Mouse (Mus musculus) heart, embryonic 14.5 days (tissue): ENCODE measurements around the gene Gm17622. TPM values are rescaled to one million over a fixed set of nuclear protein-coding genes. Genes with fewer than 3 reads are reported as not detected.
A peak's percentile ranks its signal among the peaks of the same experiment; 100 is the strongest.

Experiments used
- ATAC-seq: fragments of 200-750 bp; cut with Nextera tagmentation; 2 replicates; pipeline ENCODE4 v1.8.0; 2017; ENCODE audit warnings: low read depth, moderate TSS enrichment; ENCODE audit not compliant: insufficient number of reproducible peaks, insufficient read depth, low FRiP score
- H3K27ac ChIP-seq, 2 experiments: fragments of 200-500 bp in 1 of 2; fragments of 300-500 bp in 1 of 2; sonication (generic) in 1 of 2; replicated peaks in 1 of 2; 2 replicates each; pipeline ENCODE4 v1.5.1; 2012 to 2014; ENCODE audit warnings: low read depth in 2 of 2, low read length in 2 of 2, control low read depth in 1 of 2, mild to moderate bottlenecking in 1 of 2, mixed read lengths in 1 of 2; ENCODE audit not compliant: control insufficient read depth in 1 of 2, insufficient read depth in 1 of 2
- H3K27me3 ChIP-seq: fragments of 300-500 bp; sonication (generic); 2 replicates; pipeline ENCODE4 v1.6.1; 2014; ENCODE audit warnings: mild to moderate bottlenecking, low read length, control low read depth; ENCODE audit not compliant: control insufficient read depth, insufficient read depth
- H3K36me3 ChIP-seq: fragments of 300-500 bp; sonication (generic); 2 replicates; pipeline ENCODE4 v1.6.1; 2014; ENCODE audit warnings: mild to moderate bottlenecking, control low read depth, low read length, mixed read lengths; ENCODE audit not compliant: control insufficient read depth, insufficient read depth
- H3K4me1 ChIP-seq, 2 experiments: fragments of 200-500 bp in 1 of 2; fragments of 300-500 bp in 1 of 2; sonication (generic) in 1 of 2; 2 replicates each; pipeline ENCODE4 v1.6.1; 2012 to 2014; ENCODE audit warnings: low read length in 2 of 2, control low read depth in 1 of 2, mixed read lengths in 1 of 2; ENCODE audit not compliant: control insufficient read depth in 2 of 2, insufficient read depth in 2 of 2
- H3K4me2 ChIP-seq: fragments of 300-500 bp; sonication (generic); 2 replicates; pipeline ENCODE4 v1.6.1; 2014; ENCODE audit warnings: mild to moderate bottlenecking, low read length
- H3K4me3 ChIP-seq, 2 experiments: fragments of 200-500 bp in 1 of 2; fragments of 300-500 bp in 1 of 2; sonication (generic) in 1 of 2; 2 replicates each; pipeline ENCODE4 v1.5.1; 2012 to 2014; ENCODE audit warnings: low read length in 2 of 2, mild to moderate bottlenecking in 2 of 2, control low read depth in 1 of 2, low read depth in 1 of 2, moderate library complexity in 1 of 2; ENCODE audit not compliant: control insufficient read depth in 1 of 2, insufficient read depth in 1 of 2
- H3K9ac ChIP-seq: fragments of 300-500 bp; sonication (generic); 2 replicates; pipeline ENCODE4 v1.6.1; 2014; ENCODE audit warnings: mild to moderate bottlenecking, low read length
- H3K9me3 ChIP-seq: fragments of 300-500 bp; sonication (generic); 2 replicates; pipeline ENCODE4 v1.6.1; 2016; ENCODE audit warnings: low read length, control low read depth; ENCODE audit not compliant: control insufficient read depth
- WGBS: fragments of 180-500 bp; shearing (Covaris S2); extraction: QIAGEN DNeasy Blood & Tissue Kit; methylation state at CpG from one replicate; pipeline ENCODE4 v1.1.7; 2014; 5-methylcytosine and 5-hydroxymethylcytosine counted together
- polyA plus RNA-seq: library from polyadenylated mRNA; unstranded; fragments of >200 nt; fragmentation: Nextera tagmentation; extraction: Ambion mirVana; gene quantifications from 2 replicates; pipeline ENCODE4 v1.2.1, GENCODE M21; 2014

Gm17622 gene
- polyA plus RNA-seq, result not detected in 2 replicates

GRCm38 (mm10) chr13:96490433-96490832 is at the start of gene Gm17622:
TSS of gene Gm17622 (plus strand) at chr13:96490733.
- Histone ChIP-seq H3K4me1 (no peaks in the 10 kb centered on the region), H3K9ac (no peak within 1 kb of the TSS), H3K4me3 (no peak within 1 kb of the TSS), H3K27ac (no peak within 1 kb of the TSS), H3K36me3 (peaks cover 32% of the 10 kb centered on the region), H3K4me2 (no peak within 1 kb of the TSS), H3K27me3 (no peaks in the 10 kb centered on the region), H3K9me3 (peaks cover 3% of the 10 kb centered on the region; the same call in 1 of the 2 replicates)
- no peak for ATAC-seq
- 90% methylated on average over 3 of the region's 3 CpGs for WGBS

- Histone ChIP-seq H3K9ac (no peak overlapping the region), H3K4me1 (peaks cover 0 to 3% of the 10 kb centered on the region in 2 experiments; a peak in 1 of 4 replicates), H3K27me3 (no peaks in the 10 kb centered on the region), H3K9me3 (no peaks in the 10 kb centered on the region), H3K36me3 (no peaks in the 10 kb centered on the region), H3K4me3 (no peak overlapping the region), H3K4me2 (no peak overlapping the region), H3K27ac (no peak overlapping the region; a peak in 1 of 4 replicates)
- ATAC-seq, result no peak
- 74% methylated on average over 11 of the region's 11 CpGs for WGBS
Observed at GRCm38 (mm10) chr13:96450205-96450856, 40.2 kb upstream of the Gm17622 start.

DNA sequence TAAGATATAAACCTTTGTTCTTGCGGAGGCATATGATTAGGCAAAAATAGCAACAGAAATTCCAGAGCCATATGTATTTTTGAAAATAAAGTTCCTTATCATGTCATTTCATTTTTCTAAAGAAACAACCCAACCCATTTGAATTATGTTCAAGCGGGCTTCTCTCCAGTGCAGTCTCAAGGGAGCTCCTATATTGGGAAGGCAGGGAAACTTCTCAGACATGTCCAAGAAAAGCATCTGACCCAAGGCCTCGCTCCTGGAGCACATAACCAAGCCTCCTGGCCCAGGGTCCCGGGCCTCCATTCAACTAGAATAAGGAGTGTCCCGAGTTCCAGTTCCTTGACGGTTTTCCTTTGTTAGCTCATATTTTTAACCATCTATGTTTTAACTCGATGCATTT is 39.7 kb upstream of the Gm17622 start:
- Histone ChIP-seq H3K4me2 (no peak overlapping the region), H3K27me3 (no peaks in the 10 kb centered on the region), H3K4me3 (no peak overlapping the region), H3K4me1 (peaks cover 0 to 3% of the 10 kb centered on the region in 2 experiments; a peak in 1 of 4 replicates), H3K36me3 (no peaks in the 10 kb centered on the region), H3K9me3 (no peaks in the 10 kb centered on the region), H3K9ac (no peak overlapping the region), H3K27ac (no peak overlapping the region)
- WGBS, result 75% methylated on average over 7 of the region's 7 CpGs
- ATAC-seq, result no peak

DNA sequence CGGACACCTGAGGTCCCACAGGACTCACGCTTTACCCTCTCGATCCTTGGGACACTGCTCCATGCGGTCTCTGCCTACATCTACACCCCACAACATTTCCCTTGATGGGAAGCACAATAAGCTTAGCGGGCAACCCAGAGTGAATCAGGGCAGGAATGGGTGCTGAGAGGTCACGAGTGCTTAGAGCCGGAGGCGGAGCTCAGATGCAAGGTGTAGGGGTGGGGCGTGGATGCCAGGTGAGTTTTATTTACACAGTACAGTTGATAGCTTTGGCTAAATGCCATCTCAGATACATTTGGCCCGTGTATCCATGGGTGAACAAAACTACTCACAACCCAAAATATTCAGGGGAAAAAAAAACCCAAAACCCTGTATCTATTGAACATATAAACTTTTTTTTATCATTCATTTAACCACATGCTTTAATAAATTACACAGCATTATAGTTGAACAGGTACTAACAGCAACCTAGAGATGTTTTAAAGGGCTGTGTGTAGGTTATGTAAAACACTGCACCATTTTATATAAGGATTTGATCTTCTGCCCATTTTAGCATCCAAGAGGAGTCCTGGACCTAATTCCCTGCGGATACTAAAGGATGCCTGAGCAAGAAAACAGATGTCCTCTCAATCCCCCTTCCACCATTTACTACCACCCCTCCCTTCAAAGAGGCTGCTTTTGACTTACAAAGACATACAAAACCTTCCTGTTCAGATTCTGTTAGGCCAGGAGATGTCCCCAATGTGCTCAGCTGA is 39.0 kb upstream of the Gm17622 start:
- no peak for ATAC-seq
- Histone ChIP-seq H3K27ac (no peak overlapping the region; a peak in 1 of 4 replicates), H3K36me3 (no peaks in the 10 kb centered on the region), H3K27me3 (no peaks in the 10 kb centered on the region), H3K4me3 (no peak overlapping the region), H3K4me1 (peaks cover 0 to 3% of the 10 kb centered on the region in 2 experiments; a peak in 1 of 4 replicates), H3K9me3 (no peaks in the 10 kb centered on the region), H3K4me2 (no peak overlapping the region), H3K9ac (no peak overlapping the region)
- WGBS, result 87% methylated on average over 11 of the region's 11 CpGs

- no peak overlapping the region for H3K9ac ChIP-seq
- no peaks in the 10 kb centered on the region for H3K27me3 ChIP-seq
- no peaks in the 10 kb centered on the region for H3K36me3 ChIP-seq
- no peak overlapping the region for H3K4me2 ChIP-seq
- H3K27ac ChIP-seq, result no peak overlapping the region
- peaks cover 0 to 3% of the 10 kb centered on the region in 2 experiments; a peak in 1 of 4 replicates for H3K4me1 ChIP-seq
- no peak for ATAC-seq
- no peak overlapping the region for H3K4me3 ChIP-seq
- H3K9me3 ChIP-seq, result no peaks in the 10 kb centered on the region
- WGBS, result 89% methylated on average over 3 of the region's 3 CpGs
Observed at GRCm38 (mm10) chr13:96452621-96453020, 37.9 kb upstream of the Gm17622 start.

DNA sequence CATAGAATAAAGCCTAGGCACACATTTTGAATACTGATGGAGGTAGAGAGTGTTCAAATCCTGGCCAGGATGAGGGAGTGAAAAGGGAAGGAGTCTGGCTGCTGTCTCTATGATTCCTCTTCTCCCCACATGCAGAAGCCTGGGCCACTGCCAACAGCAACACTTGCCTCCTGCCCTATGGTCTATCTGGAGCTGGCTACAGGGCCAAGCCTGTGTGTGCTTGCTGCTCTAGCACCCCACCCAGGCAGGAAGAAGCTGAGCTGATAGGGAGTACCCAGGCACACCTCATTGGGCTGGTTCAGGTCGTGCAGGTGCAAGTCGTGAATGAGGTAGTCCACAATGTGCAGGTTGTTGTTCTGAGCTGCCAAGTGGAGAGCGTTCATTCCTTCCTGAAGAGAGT is 36.2 kb upstream of the Gm17622 start:
- H3K9me3 ChIP-seq, result no peaks in the 10 kb centered on the region
- no peaks in the 10 kb centered on the region for H3K36me3 ChIP-seq
- no peak overlapping the region for H3K4me2 ChIP-seq
- no peaks in the 10 kb centered on the region for H3K27me3 ChIP-seq
- H3K4me1 ChIP-seq, result peaks cover 0 to 3% of the 10 kb centered on the region in 2 experiments; a peak in 1 of 4 replicates
- no peak overlapping the region for H3K4me3 ChIP-seq
- no peak overlapping the region for H3K9ac ChIP-seq
- H3K27ac ChIP-seq, result no peak overlapping the region
- peak; percentile 13; the same call in 1 of the 2 replicates for ATAC-seq
- 63% methylated on average over 3 of the region's 3 CpGs for WGBS

GRCm38 (mm10) chr13:96457566-96457965 is 33.0 kb upstream of the Gm17622 start:
- H3K9ac ChIP-seq, result no peak overlapping the region
- no peak overlapping the region for H3K27ac ChIP-seq
- no peaks in the 10 kb centered on the region for H3K36me3 ChIP-seq
- peaks cover 0 to 3% of the 10 kb centered on the region in 2 experiments; a peak in 1 of 4 replicates for H3K4me1 ChIP-seq
- no peak for ATAC-seq
- H3K4me3 ChIP-seq, result no peak overlapping the region
- no peak overlapping the region for H3K4me2 ChIP-seq
- H3K27me3 ChIP-seq, result no peaks in the 10 kb centered on the region
- H3K9me3 ChIP-seq, result no peaks in the 10 kb centered on the region
- 80% methylated on average over 5 of the region's 5 CpGs for WGBS
